Mouse (Mus musculus): ENCODE data around the gene Wwc1. TPM values are rescaled to one million over a fixed set of nuclear protein-coding genes. Genes with fewer than 3 reads are reported as not detected.

Gene Wwc1
- polyA plus RNA-seq, 1 experiment from 2014 or later = 2.1 TPM

DNA sequence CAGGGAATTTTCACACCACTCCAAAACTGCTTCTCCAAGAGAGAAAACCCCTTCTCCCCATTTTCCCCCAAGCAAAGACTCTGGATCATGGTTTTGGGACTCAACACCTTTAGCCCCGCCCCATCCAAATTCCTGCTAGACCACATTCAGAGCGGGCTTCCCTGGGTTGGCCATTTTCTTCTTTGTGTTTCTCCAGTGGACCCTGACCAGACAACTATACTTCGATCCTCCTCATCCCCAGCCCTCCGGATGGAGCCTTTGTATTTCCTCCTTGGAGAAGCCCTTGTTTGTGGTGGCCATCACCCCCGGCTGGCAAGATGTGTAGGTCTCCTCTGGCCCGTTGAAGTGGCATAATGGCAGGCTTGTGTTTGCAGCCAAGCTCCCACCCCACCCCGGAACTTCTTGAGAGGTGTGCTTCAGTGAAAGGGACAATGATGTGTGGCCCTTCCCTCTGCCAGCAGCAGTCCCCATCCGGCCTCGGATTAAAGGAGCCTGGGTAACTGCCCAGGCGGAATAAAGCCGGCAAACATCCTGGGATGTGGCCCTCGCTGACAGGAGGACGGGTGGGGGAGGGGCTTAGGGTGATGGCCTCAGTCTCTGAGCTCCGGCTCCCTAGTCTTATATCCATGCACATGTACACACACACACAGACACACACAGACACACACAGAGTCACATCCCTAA lies 46.8 kb downstream of the Wwc1 start:
- Histone ChIP-seq H3K27ac (replicated peaks; ENCODE audit: low read depth, low read length) (no peak overlapping the region), H3K36me3 (ENCODE audit: control insufficient read depth, insufficient read depth, low read length) (no peaks in the 10 kb centered on the region), H3K9me3 (ENCODE audit: control insufficient read depth, low read length) (no peaks in the 10 kb centered on the region), H3K27me3 (ENCODE audit: control insufficient read depth, insufficient read depth, low read length) (no peaks in the 10 kb centered on the region), H3K4me2 (ENCODE audit: low read depth, severe bottlenecking) (no peak overlapping the region), H3K9ac (ENCODE audit: low read length) (no peak overlapping the region), H3K4me1 (ENCODE audit: control insufficient read depth, insufficient read depth, low read length) (no peaks in the 10 kb centered on the region), H3K4me3 (ENCODE audit: low read depth, low read length) (no peak overlapping the region)
- ATAC-seq (ENCODE audit: insufficient number of reproducible peaks, low FRiP score, low TSS enrichment, low read depth) (no peak), DNase-seq (ENCODE audit: low spot score) (no peak)
- 36% methylated on average over 14 of the region's 14 CpGs for WGBS

DNA sequence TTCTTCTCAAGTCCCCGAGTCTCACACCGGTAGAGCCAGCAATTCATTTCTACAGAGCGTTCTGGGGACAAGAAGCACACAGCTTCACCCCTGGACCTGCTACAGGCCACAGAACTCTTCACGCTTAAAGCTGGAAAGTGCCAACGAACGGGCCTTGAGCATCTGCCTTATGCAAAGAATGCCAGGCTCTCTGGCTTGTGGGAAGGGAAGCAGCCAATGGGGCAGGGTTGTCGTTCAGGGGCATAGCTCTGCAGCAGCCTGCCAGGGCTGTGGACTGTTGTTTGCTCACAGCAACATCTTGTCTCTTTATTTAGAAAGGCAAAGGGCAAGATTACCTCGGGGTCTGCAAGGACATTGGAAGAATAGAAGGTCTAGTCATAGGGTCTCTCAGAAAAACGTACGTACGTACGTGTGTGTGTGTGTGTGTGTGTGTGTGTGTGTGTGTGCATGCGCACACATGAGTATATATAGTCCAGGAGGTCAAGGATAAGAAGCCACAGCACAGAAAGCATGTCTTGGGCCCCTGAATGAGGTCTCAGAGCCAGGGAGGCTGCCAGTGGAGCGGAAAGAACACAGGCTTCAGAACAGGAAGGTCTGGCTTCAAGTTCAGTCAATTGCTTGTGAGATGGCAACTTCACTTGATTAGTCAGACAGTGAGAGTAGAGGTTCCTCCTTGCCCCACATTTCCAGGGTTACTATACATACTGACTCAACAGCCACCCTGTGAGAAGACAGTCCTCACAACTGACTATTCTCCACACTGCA lies 48.0 kb downstream of the Wwc1 start:
- ATAC-seq (ENCODE audit: insufficient number of reproducible peaks, low FRiP score, low TSS enrichment, low read depth) (no peak), DNase-seq (ENCODE audit: low spot score) (no peak)
- H3K9ac ChIP-seq (ENCODE audit: low read length) = no peak overlapping the region
- H3K4me3 ChIP-seq (ENCODE audit: low read depth, low read length) = no peak overlapping the region
- WGBS = 95% methylated on average over 14 of the region's 14 CpGs
- H3K4me1 ChIP-seq (ENCODE audit: control insufficient read depth, insufficient read depth, low read length) = no peaks in the 10 kb centered on the region
- no peak overlapping the region for H3K4me2 ChIP-seq (ENCODE audit: low read depth, severe bottlenecking)
- no peaks in the 10 kb centered on the region for H3K9me3 ChIP-seq (ENCODE audit: control insufficient read depth, low read length)
- H3K27me3 ChIP-seq (ENCODE audit: control insufficient read depth, insufficient read depth, low read length) = no peaks in the 10 kb centered on the region
- no peaks in the 10 kb centered on the region for H3K36me3 ChIP-seq (ENCODE audit: control insufficient read depth, insufficient read depth, low read length)
- H3K27ac ChIP-seq (replicated peaks; ENCODE audit: low read depth, low read length) = no peak overlapping the region

- Histone ChIP-seq H3K27me3 (ENCODE audit: control insufficient read depth, insufficient read depth, low read length) (no peaks in the 10 kb centered on the region), H3K9me3 (ENCODE audit: control insufficient read depth, low read length) (no peaks in the 10 kb centered on the region), H3K4me1 (ENCODE audit: control insufficient read depth, insufficient read depth, low read length) (no peaks in the 10 kb centered on the region), H3K4me2 (ENCODE audit: low read depth, severe bottlenecking) (no peak overlapping the region), H3K27ac (replicated peaks; ENCODE audit: low read depth, low read length) (no peak overlapping the region), H3K9ac (ENCODE audit: low read length) (no peak overlapping the region), H3K36me3 (ENCODE audit: control insufficient read depth, insufficient read depth, low read length) (no peaks in the 10 kb centered on the region), H3K4me3 (ENCODE audit: low read depth, low read length) (no peak overlapping the region)
- DNase-seq (ENCODE audit: low spot score) (no peak), ATAC-seq (ENCODE audit: insufficient number of reproducible peaks, low FRiP score, low TSS enrichment, low read depth) (no peak)
- 79% methylated on average over 6 of the region's 6 CpGs for whole genome bisulfite sequencing
These were observed 49.7 kb downstream of the Wwc1 start for GRCm38 (mm10) chr11:35930511-35931060.

GRCm38 (mm10) chr11:35928453-35928852 lies 51.9 kb downstream of the Wwc1 start:
- no peaks in the 10 kb centered on the region for H3K4me1 ChIP-seq (ENCODE audit: control insufficient read depth, insufficient read depth, low read length)
- no peak overlapping the region for H3K4me2 ChIP-seq (ENCODE audit: low read depth, severe bottlenecking)
- H3K36me3 ChIP-seq (ENCODE audit: control insufficient read depth, insufficient read depth, low read length) = no peaks in the 10 kb centered on the region
- 94% methylated on average over 12 of the region's 12 CpGs for WGBS
- H3K9me3 ChIP-seq (ENCODE audit: control insufficient read depth, low read length) = no peaks in the 10 kb centered on the region
- DNase-seq (ENCODE audit: low spot score) (no peak), ATAC-seq (ENCODE audit: insufficient number of reproducible peaks, low FRiP score, low TSS enrichment, low read depth) (no peak)
- H3K27ac ChIP-seq (replicated peaks; ENCODE audit: low read depth, low read length) = no peak overlapping the region
- H3K4me3 ChIP-seq (ENCODE audit: low read depth, low read length) = no peak overlapping the region
- no peaks in the 10 kb centered on the region for H3K27me3 ChIP-seq (ENCODE audit: control insufficient read depth, insufficient read depth, low read length)
- no peak overlapping the region for H3K9ac ChIP-seq (ENCODE audit: low read length)

DNA sequence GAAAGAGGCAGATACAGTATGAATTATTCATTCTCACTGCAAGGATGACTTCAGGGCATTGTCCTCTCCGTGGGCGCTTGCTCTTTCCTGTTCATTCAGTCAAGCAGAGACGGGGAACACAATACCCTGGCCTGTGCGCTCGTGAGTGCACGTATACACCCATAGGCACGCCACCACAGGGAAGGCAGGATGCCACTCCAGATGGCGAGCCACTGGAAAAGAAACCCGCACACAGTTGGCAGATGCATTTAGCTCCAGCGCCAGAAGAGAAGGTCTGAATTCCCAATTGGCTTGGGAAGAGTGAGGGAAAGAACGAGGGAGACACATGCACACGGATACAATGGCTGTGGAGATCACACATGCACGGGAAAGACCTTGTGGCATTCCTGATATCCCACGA lies 53.0 kb downstream of the Wwc1 start:
- 89% methylated on average over 14 of the region's 14 CpGs for WGBS
- Histone ChIP-seq H3K4me1 (ENCODE audit: control insufficient read depth, insufficient read depth, low read length) (no peaks in the 10 kb centered on the region), H3K9me3 (ENCODE audit: control insufficient read depth, low read length) (no peaks in the 10 kb centered on the region), H3K36me3 (ENCODE audit: control insufficient read depth, insufficient read depth, low read length) (no peaks in the 10 kb centered on the region), H3K27me3 (ENCODE audit: control insufficient read depth, insufficient read depth, low read length) (no peaks in the 10 kb centered on the region), H3K9ac (ENCODE audit: low read length) (no peak overlapping the region), H3K4me3 (ENCODE audit: low read depth, low read length) (no peak overlapping the region), H3K4me2 (ENCODE audit: low read depth, severe bottlenecking) (no peak overlapping the region), H3K27ac (replicated peaks; ENCODE audit: low read depth, low read length) (no peak overlapping the region)
- ATAC-seq (ENCODE audit: insufficient number of reproducible peaks, low FRiP score, low TSS enrichment, low read depth) = no peak
- no peak for DNase-seq (ENCODE audit: low spot score)

GRCm38 (mm10) chr11:35925592-35925991 lies 54.7 kb downstream of the Wwc1 start:
- no peak overlapping the region for H3K4me2 ChIP-seq (ENCODE audit: low read depth, severe bottlenecking)
- H3K36me3 ChIP-seq (ENCODE audit: control insufficient read depth, insufficient read depth, low read length) = no peaks in the 10 kb centered on the region
- ATAC-seq (ENCODE audit: insufficient number of reproducible peaks, low FRiP score, low TSS enrichment, low read depth) = no peak
- no peak for DNase-seq (ENCODE audit: low spot score)
- H3K4me3 ChIP-seq (ENCODE audit: low read depth, low read length) = no peak overlapping the region
- H3K4me1 ChIP-seq (ENCODE audit: control insufficient read depth, insufficient read depth, low read length) = no peaks in the 10 kb centered on the region
- no peaks in the 10 kb centered on the region for H3K9me3 ChIP-seq (ENCODE audit: control insufficient read depth, low read length)
- H3K27ac ChIP-seq (replicated peaks; ENCODE audit: low read depth, low read length) = no peak overlapping the region
- H3K27me3 ChIP-seq (ENCODE audit: control insufficient read depth, insufficient read depth, low read length) = no peaks in the 10 kb centered on the region
- WGBS = 72% methylated on average over 7 of the region's 7 CpGs
- no peak overlapping the region for H3K9ac ChIP-seq (ENCODE audit: low read length)

DNA sequence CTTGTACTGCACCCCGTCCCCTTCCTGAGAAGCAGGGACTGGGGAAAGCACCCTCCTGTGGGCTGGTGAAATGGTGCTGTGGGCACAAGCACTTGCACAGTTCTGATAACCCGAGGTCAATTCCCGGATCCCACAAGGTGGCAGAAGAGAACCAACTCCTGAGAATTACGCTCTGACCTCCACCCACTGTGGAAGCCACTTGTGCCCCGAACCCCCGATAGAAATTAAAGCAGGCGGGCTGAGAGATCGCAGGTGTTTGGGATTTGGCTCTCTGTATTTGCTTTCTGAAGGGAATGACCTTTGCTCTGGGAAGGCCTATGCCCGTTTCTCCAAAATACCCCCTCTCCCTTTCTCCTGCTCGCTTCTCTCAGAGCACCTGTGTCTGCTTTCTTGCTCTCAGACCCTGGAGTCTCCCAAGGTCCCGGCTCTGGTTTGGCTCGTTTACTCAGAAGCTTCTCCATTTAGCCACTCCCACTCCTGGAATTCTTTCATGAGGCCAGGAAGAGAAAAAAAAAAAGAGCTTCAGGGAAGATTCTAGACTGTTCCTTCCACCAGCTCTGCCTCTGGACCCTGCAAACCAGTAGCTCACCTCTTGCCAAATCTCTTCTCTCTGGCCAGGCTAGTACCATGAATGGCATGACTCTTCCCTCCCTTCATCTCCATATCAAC lies 58.0 kb downstream of the Wwc1 start:
- 36% methylated on average over 12 of the region's 12 CpGs for WGBS
- DNase-seq (ENCODE audit: low spot score) (no peak), ATAC-seq (ENCODE audit: insufficient number of reproducible peaks, low FRiP score, low TSS enrichment, low read depth) (no peak)
- H3K27ac ChIP-seq (replicated peaks; ENCODE audit: low read depth, low read length) = no peak overlapping the region
- H3K27me3 ChIP-seq (ENCODE audit: control insufficient read depth, insufficient read depth, low read length) = no peaks in the 10 kb centered on the region
- no peak overlapping the region for H3K4me2 ChIP-seq (ENCODE audit: low read depth, severe bottlenecking)
- H3K4me1 ChIP-seq (ENCODE audit: control insufficient read depth, insufficient read depth, low read length) = no peaks in the 10 kb centered on the region
- H3K9me3 ChIP-seq (ENCODE audit: control insufficient read depth, low read length) = no peaks in the 10 kb centered on the region
- no peak overlapping the region for H3K4me3 ChIP-seq (ENCODE audit: low read depth, low read length)
- no peak overlapping the region for H3K9ac ChIP-seq (ENCODE audit: low read length)
- H3K36me3 ChIP-seq (ENCODE audit: control insufficient read depth, insufficient read depth, low read length) = no peaks in the 10 kb centered on the region

DNA sequence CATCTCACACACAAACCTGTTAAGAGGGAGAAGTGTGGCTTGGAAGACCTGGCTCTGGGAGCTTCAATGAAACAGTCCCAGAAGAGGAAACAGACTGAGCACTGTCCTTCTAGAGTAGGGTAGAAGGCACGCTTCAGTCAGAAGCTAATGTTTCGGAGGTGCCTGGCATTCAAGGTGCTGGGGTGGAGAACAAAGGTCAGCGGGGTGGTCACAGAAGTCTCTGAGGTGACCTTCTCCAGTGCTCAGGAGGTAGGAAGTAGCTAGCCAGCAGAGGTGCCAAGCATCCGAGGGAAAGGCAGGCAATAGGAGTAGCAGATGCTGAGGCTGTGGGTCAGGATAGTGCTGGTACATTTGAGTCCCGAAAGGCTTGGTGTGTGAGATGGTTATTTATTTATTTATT lies 59.6 kb downstream of the Wwc1 start:
- ATAC-seq (ENCODE audit: insufficient number of reproducible peaks, low FRiP score, low TSS enrichment, low read depth) = no peak
- no peak for DNase-seq (ENCODE audit: low spot score)
- 79% methylated on average over 5 of the region's 5 CpGs for WGBS
- Histone ChIP-seq H3K36me3 (ENCODE audit: control insufficient read depth, insufficient read depth, low read length) (no peaks in the 10 kb centered on the region), H3K4me3 (ENCODE audit: low read depth, low read length) (no peak overlapping the region), H3K4me2 (ENCODE audit: low read depth, severe bottlenecking) (no peak overlapping the region), H3K27ac (replicated peaks; ENCODE audit: low read depth, low read length) (no peak overlapping the region), H3K27me3 (ENCODE audit: control insufficient read depth, insufficient read depth, low read length) (no peaks in the 10 kb centered on the region), H3K9me3 (ENCODE audit: control insufficient read depth, low read length) (no peaks in the 10 kb centered on the region), H3K4me1 (ENCODE audit: control insufficient read depth, insufficient read depth, low read length) (no peaks in the 10 kb centered on the region), H3K9ac (ENCODE audit: low read length) (no peak overlapping the region)
